Mouse (Mus musculus) embryo, embryonic 11 days (tissue): ENCODE results near the gene Gm17174.
"Not testable (repeated sequence)": the region's sequence is repeated elsewhere in the genome, so short reads cannot be mapped to it uniquely, and the experiment has no call there.

Source experiments
- DNase-seq: peaks from one replicate; pipeline ENCODE4 v3.0.0-alpha.2; 2015

Gm17174 gene

GRCm38 (mm10) chr14:51592039-51592438 lies at the start of gene Gm17174:
Gene Gm17174 (minus strand): TSS chr14:51592139.
- DNase-seq = not testable (repeated sequence)

GRCm38 (mm10) chr14:51635566-51635965 lies 43.6 kb upstream of the Gm17174 start, which contains the start of gene Gm4181:
Gene Gm4181 (minus strand): TSS chr14:51635666.
- DNase-seq = not testable (repeated sequence)

GRCm38 (mm10) chr14:51632426-51632825 lies 40.5 kb upstream of the Gm17174 start:
- not testable (repeated sequence) for DNase-seq

DNA sequence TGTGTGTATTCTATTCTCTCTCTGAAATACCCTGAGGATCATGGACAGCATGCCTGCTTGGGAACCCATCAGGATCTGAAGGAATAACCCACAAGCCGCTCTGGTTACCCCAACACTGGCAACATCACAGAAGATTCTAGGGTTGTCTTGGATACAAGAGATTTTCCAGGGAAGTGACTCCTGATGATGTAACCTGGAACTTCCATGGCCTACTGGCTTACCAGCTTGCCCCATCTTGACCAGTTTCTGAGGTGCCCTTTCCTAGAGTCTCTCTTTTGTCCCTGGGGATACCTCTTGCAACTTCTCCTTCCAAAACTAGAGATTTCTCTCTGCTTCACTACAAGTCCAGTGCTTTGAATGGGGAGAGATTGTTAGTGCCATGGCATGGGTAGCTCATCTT lies 19.3 kb upstream of the Gm17174 start, which contains the start of gene Gm17078:
Gm17078 (minus strand) TSS at position 101 of the 400 bp plus-strand sequence.
- no peak for DNase-seq

DNA sequence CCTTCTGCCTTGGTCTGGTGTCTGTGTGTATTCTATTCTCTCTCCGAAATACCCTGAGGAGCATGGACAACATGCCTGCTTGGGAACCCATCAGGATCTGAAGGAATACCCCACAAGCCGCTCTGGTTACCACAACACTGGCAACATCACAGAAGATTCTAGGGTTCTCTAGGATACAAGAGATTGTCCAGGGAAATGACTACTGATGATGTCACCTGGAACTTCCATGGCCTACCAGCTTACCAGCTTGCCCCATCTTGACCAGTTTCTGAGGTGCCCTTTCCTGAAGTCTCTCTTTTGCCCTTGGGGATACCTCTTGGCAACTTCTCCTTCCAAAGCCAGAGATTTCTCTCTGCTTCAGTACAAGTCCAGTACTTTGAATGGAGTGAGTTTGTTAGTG lies 18.0 kb downstream of the Gm17174 start, which contains the start of gene Gm17175:
Gm17175 (minus strand) TSS at position 101 of the 400 bp plus-strand sequence.
- DNase-seq = not testable (repeated sequence)

- DNase-seq = no peak
These were observed 39.4 kb downstream of the Gm17174 start, which contains the start of gene Gm5622 for GRCm38 (mm10) chr14:51552490-51552889. Gene Gm5622 (plus strand): TSS chr14:51552790.
